Mouse (Mus musculus): Measurements from ENCODE around the gene Gm42906.

DNA sequence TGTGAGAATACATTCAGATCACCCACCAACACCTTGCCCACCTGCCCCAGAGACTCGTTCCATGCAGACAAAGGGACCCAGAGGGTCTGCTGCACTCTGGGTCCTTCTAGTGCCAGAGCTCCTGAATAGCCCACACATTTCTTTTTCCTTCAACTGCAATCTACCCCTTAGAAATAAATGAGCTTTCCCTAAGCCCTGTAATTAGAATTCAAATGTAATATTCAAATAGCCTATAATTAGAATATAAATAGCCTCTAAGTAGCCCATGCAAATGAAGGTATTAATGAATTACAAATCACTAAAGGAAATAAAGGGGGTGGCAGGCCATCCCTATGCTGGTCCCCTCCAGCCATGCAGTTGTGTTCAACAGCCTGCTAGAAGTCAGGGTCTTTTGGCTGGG lies 18.7 kb downstream of the Gm42906 start:
- TF ChIP-seq GATA1 (IDR thresholded peaks at IDR 0.05; ENCODE audit: low read length) (no peak), TAL1 (IDR thresholded peaks at IDR 0.05; ENCODE audit: low read length) (no peak)
